Mouse (Mus musculus) testis, postnatal 14 days (tissue): ENCODE results near the gene Ttf2.

ENCODE experiments used
- DNase-seq: peaks from one replicate; pipeline ENCODE4 v3.0.0; 2021; ENCODE audit warnings: low spot score

Ttf2 gene

GRCm38 (mm10) chr3:100973906-100974305, 4.4 kb upstream of the Ttf2 start:
- DNase-seq = no peak

- no peak for DNase-seq
These were observed 5.5 kb downstream of the Ttf2 start for GRCm38 (mm10) chr3:100963849-100964542.

DNA sequence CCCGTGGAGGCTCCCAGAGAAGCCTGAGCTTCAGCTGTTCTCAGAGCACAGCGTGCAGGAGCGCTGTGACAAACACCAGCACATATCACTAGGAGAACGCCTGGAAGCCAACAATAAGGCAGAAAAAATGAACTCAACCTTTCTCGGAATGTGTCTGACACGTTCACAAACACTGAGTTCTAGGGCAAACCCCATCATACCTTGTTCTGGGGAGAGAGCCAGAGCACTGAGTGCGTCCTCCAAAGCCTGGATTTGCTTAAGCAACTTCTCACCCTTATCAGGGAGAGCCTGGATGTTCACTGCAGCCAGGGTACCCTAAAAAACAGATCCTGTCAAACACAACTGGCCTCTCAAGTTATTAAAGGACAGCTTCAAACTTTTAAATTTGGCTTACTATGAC, 8.0 kb downstream of the Ttf2 start:
- no peak for DNase-seq

DNA sequence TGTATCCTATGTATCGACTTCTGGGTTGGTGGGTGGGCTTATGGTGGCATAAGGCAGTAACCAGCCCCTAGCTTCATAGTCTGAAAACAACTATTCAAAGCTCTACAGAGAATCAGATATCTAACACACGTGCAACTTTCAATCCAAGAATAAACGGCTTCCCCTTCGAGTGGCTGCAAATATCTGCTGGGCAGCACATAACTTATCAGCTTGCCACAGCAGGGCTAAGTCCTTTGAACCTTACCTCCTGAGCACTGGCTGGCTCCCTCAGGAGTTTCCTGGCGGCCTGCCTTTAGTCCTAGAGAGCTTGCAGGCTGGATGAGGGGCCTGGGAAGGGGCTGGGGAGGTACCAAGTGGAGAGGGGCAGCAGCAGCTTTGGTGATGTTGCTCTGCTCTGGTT, 8.5 kb downstream of the Ttf2 start:
- DNase-seq = no peak

DNA sequence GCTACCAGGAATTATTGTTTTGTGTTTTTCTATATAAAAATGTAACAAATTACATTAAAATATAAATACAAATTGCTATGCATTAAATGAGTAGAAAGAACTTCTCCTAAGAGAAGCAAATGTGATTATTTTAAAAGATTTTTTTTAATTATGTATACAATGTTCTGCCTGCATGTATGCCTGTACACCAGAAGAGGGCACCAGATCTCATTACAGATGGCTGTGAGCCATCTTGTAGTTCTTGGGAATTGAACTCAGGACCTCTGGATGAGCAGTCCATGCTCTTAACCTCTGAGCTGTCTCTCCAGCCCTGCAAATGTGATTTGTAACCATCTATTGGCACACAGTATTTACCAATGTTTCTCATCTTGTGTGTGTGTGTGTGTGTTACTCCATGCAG, 14.8 kb downstream of the Ttf2 start:
- DNase-seq = no peak

- no peak for DNase-seq
These were observed 17.9 kb downstream of the Ttf2 start for GRCm38 (mm10) chr3:100951531-100951930.

DNA sequence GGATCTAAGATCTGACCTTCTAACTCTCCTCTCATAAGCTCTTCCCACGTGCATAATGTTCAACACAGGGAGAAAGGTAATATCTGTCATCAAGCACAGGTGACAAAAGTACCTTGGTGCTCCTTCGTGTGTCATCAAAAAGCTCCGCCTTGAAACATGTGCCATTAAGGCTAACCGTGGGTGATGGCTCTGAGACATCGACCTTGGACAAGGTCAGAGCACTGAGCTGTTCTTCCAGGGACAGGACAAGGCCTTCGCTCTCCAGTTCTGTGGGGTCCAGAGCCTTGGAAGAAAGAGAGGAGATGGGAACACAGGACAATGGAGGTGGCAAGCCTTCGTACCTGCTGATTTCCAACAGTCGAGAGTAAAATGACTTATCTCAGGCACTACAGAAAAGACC, 22.2 kb downstream of the Ttf2 start:
- no peak for DNase-seq

DNA sequence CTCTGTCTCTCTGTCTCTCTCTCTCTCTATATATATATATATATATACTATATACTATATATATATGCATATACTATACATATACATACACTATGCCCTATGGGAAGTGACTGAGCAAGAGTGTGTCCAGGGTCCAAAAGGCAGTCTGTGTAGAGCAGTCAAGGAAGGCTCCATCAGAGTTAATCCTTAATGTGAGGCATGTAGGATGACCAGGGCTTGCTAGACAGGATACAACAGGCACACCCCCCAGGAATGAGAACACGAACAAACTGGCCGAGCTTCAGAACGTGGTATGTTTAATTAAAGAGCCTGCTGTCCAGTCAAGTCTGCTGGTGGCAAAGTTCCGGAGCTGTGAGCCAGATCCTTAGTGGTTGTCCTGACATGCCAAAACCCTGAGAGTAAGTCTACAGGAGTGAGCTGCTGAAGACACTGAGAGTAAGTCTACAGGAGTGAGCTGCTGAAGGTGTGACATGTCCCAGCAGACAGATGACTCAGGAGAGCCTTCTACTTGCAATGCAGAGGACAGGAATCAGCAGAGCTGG, 28.9 kb downstream of the Ttf2 start:
- DNase-seq = no peak

- DNase-seq = no peak
These were observed 31.3 kb downstream of the Ttf2 start for GRCm38 (mm10) chr3:100938211-100938610.

DNA sequence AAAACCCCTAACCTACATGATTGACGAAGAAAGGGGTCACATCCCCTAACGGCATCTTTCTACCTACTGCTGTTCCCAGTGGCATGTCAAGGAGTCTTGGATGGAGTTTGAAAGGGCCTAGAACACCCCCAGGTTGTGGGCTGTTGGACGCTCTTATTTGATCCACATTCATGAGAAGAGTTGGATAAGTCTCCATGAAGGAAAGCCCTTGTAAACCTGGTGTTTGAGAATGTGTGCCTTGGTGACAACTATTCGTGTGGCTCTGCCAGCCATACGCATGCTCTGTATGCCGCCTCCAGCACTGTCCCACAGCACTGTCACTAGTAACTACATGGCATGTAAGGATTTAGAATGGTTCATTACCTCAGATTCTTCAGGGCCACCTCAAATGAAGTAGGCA, 33.3 kb downstream of the Ttf2 start:
- no peak for DNase-seq

- no peak for DNase-seq
These were observed 33.9 kb downstream of the Ttf2 start for GRCm38 (mm10) chr3:100935521-100935920.

DNA sequence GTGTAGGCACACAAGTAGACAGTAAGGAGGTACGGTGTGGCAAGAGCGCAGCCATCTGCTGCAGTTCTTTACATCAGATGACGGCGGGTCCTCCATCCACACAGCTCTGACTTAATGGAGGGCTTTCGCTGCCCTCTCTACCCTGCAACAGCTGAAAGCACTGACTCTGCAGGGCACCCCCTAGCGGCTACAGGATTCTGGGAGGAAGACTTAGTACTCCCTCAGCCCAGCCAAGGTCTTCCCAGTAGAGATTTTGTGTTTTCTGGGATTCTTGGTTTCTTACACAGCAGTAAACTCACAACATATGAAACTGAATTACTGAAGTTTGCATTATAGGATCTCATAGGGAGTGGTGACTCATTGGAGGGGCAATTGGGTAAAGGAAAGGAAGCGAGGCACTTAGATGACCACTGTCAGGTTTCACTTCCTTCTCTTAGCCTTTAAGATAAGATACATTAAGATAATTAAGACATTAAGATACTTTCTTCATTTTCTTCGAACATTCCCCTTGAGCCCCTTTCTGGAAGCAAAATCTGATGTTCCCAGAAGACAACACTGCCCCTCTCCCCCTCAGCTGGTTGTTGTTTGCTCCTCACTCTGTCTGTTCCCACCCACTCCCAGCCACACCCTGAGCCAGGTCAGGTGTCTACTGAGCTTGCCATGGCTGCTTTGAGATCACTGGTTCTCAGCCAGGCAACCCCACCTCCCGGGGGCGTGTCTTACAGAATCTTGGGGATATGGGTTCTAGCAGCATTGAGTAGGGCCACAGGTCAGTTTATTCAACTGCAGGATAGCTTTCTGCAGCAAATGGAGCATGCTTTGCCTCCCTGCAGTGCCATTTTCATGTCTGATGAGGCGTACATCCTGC, 37.2 kb downstream of the Ttf2 start:
- peak; percentile 29 for DNase-seq

DNA sequence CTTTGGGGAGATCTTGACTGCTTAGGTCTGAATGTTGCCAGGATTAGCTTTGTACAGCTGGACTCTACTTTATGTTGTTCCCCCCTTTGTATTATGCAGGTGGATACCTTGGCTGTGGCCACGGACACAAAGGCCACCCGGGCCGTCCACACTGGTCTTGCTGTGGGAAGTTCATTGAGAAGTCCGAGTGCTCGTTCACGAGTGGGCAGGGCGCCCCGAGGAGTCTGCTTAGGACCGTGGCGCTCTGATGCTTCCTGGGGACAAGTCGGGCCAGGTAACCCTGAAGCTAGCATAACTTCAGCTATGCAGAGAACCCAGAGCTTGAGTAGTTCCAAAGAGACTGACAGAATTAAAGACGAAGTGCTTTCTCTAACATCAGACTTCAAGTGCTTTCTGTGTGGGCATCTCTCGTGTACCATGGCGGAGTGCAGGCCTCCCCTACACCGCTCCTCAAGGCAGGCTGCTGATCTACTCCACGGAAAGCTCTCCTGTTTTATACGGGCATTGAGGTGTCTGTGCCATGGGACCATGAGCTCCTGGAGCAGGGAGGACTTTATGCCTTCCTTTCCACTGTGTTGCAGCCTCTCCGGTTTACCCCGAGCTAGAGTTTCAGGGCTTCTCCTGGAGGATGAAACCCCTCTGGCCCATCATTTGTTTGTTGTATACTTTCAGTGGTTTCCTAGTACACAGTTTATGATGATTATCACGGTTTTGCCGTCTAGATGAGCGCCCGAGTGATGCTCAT, 38.0 kb downstream of the Ttf2 start:
- DNase-seq = no peak

GRCm38 (mm10) chr3:100925176-100925575, 44.3 kb downstream of the Ttf2 start:
- DNase-seq = no peak

DNA sequence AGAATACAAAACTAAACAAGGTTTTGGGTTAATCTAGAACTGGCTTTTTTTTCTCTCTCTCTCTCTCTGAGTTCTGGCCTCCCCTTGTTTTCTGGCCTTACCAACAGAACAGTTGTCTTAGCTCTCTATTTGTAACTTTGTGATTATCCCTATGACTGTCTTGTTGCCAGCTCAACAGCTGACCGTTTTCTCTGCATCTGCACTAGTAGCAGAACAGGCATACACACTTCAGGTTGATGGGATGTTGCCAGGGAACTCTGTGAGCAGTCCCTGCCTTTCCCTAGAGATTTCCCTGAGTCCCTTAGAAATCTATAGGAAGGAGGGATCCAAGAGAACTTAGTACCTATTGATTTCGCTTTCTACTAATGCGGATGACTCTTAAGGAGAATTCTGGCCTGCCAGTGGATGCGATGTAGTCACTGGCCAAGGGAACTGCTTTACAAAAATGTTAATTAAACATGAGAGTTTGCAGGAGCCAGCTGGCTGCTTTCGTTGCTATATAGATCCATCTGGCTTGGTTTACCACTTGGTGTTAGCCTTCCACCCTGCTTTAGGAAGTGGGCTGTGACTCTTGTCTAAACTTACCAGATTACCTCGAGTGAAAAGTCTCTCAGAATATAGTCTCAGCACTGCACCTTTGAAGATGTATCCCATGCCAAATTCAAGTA, 45.3 kb downstream of the Ttf2 start:
- no peak for DNase-seq

DNA sequence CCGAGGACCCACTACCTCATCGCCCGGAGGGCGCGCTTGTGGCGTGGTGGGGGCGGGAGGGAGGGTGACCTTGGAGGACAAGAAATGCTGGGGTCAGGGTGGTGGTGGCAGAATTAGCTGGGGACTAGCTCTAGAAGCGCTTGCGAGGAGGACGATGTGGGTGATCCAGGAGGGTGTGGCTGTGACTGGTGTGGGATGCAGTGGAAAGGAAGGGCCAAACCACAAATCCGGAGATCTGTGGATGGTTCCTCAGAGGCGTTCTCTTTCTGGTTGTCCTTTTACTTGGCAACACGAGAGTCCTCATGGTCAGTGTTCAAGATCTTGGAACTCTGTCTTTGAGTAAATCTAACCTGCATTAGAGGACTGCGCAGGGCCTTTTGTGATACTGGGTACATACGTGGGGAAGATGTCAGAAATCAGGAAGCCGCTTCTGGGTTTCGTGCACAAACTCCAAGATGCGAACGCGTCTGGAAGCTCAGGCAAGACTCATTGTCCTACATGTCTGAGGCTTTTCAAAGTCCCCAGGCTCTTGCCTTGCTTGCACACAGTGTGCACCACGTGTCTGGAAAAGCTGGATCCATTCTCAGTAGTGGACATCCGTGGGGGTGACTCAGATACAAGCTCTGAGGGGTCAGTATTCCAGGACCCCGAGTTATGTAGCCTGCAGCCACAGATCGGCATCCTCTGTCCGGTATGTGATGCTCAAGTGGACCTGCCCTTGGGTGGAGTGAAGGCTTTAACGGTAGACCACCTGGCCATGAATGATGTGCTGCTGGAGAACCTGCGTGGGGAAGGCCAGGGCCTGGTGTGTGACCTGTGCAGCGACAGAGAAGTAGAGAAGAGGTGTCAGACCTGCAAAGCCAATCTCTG, 46.7 kb downstream of the Ttf2 start:
- no peak for DNase-seq

DNA sequence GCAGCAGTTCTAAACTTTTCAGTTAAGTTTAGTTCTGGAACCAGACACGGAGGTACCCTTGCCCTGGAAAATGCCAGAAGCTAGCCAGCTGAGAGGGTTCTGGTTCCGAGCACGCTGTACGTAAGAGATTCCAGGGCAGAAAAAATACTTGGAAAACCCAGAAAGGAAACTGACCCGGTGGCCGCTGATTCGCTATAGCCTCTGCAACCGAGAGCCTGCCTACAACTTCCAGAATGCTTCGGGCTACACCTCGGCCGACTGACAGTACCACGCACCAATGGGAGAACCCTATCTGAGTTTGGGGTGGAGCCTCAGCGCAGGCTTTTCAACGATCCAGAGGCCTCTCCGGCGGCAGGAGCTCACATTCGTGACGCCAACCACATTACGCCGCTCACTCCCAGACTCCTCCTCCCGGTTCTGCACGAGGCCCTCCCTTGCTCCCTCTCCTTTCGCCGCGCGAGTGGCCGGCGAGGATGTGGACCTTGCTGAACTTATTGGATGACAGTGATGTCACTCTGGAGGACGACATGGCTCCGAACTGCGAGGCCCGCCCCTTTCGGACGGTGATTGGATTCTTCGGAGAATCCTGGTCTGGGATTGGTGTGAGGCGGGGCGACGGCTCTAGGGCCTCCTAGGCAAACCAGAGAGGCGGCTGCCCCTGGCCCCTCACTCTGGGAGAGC, 47.5 kb downstream of the Ttf2 start, which contains the start of gene Trim45:
TSS of gene Trim45 (plus strand) at position 378 of the 681 bp plus-strand sequence.
- DNase-seq = peak; percentile 99

DNA sequence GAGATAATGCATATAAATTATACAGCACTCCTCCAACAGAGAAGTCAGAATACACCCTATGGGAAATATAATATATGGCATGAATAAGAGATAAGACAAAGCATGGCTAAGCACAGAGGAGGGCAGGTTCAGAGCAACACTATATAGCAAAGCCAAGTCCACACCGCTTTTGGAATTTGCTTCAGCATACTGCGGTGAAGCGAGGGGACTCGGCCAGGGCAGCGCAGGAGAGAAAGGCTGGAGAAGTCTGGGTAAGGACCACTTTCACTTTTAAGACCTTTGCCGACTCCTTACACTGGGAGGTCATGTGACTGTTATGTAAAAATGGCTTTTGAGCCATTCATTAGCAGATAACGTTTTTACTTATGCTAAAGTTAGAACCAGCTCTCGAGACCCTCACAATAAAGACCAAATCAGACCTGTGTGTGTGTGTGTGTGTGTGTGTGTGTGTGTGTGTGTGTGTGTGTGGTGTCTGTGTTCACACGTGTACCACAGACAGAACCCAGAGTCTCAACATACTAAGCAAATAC, 48.8 kb downstream of the Ttf2 start:
- DNase-seq = no peak

DNA sequence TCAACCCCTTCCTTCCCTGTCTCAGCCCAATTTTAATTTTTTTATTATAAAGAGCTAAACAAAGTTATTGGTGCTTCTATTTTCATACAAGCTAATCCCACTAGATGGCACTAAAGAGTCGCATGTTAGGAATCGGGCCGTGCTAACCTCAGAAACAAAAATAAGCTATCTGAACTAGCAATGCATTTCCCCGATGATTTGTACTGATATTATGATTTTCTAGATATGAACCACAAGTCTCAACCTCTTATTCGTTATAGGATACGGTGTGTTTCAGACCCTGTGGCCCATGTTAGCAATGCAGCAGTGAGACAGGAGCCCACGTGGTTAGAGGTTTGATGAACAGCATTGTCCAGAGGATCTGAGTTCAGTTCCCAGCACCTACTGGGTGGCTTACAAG, 52.6 kb downstream of the Ttf2 start:
- DNase-seq = no peak
